Mouse (Mus musculus) ES-E14 (cell line): ENCODE results near the gene Lrch4. TPM values are rescaled to one million over a fixed set of nuclear protein-coding genes. Genes with fewer than 3 reads are reported as not detected.
A peak's percentile ranks its signal among the peaks of the same experiment; 100 is the strongest.

Experiments
- DNase-seq: peaks from one replicate; pipeline ENCODE4 v3.0.0-alpha.2; 2013; ENCODE audit warnings: low read depth, low spot score
- H3K27ac ChIP-seq: 2 replicates; pipeline ENCODE4 v1.5.1; 2012; ENCODE audit warnings: low read depth, mild to moderate bottlenecking, low read length, moderate library complexity, mixed read lengths; ENCODE audit not compliant: poor library complexity, insufficient read depth, severe bottlenecking
- H3K36me3 ChIP-seq: 2 replicates; pipeline ENCODE4 v1.6.1; 2012; ENCODE audit warnings: mild to moderate bottlenecking, low read length, moderate library complexity, mixed read lengths; ENCODE audit not compliant: control insufficient read depth, poor library complexity, insufficient read depth, severe bottlenecking
- H3K4me1 ChIP-seq, 2 experiments: fragments of 150-350 bp in 1 of 2; sonication (generic) in 1 of 2; 2 replicates each; pipeline ENCODE4 v1.6.1; 2012; ENCODE audit warnings: low read length in 2 of 2, mild to moderate bottlenecking in 1 of 2, mixed read lengths in 1 of 2; ENCODE audit not compliant: control insufficient read depth in 2 of 2, insufficient read depth in 2 of 2, poor library complexity in 1 of 2
- H3K4me3 ChIP-seq, 2 experiments: fragments of 150-350 bp in 1 of 2; sonication (generic) in 1 of 2; 2 replicates each; pipeline ENCODE4 v1.5.1; 2012; ENCODE audit warnings: low read length in 2 of 2, low read depth in 1 of 2, mild to moderate bottlenecking in 1 of 2, mixed read lengths in 1 of 2; ENCODE audit not compliant: insufficient read depth in 1 of 2, poor library complexity in 1 of 2, severe bottlenecking in 1 of 2
- H3K9ac ChIP-seq: 2 replicates; pipeline ENCODE4 v1.6.1; 2012; ENCODE audit warnings: low read depth, mild to moderate bottlenecking, low read length, mixed read lengths; ENCODE audit not compliant: poor library complexity, insufficient read depth, severe bottlenecking
- H3K9me3 ChIP-seq: fragments of 150-350 bp; sonication (generic); 2 replicates; pipeline ENCODE4 v1.6.1; 2012; ENCODE audit warnings: low read depth, mild to moderate bottlenecking, low read length; ENCODE audit not compliant: control insufficient read depth, insufficient read depth
- CHD2 ChIP-seq: IDR thresholded peaks from 2 replicates; pipeline ENCODE4 v1.6.1; 2014; ENCODE audit warnings: mild to moderate bottlenecking, low read depth, low read length, inconsistent platforms
- HCFC1 ChIP-seq: IDR thresholded peaks from 2 replicates; pipeline ENCODE4 v1.6.1; 2012; ENCODE audit warnings: low read length, inconsistent platforms, borderline replicate concordance; ENCODE audit not compliant: insufficient read depth
- MAFK ChIP-seq: IDR thresholded peaks from 2 replicates; pipeline ENCODE4 v1.6.1; 2014; ENCODE audit warnings: mild to moderate bottlenecking, low read depth, low read length, inconsistent platforms; ENCODE audit not compliant: insufficient read depth
- ZC3H11A ChIP-seq: IDR thresholded peaks from 2 replicates; pipeline ENCODE4 v1.6.1; 2012; ENCODE audit warnings: low read depth, mild to moderate bottlenecking, inconsistent platforms, low read length, borderline replicate concordance
- ZNF384 ChIP-seq: IDR thresholded peaks from 2 replicates; pipeline ENCODE4 v1.6.1; 2012; ENCODE audit warnings: low read depth, low read length, inconsistent platforms
- in situ Hi-C, 2 experiments: fragments of 600-800 bp; cut with MboI; formaldehyde crosslinking; loops; one replicate each; pipeline ENCODE4 v1.15.1; 2025; ENCODE audit warnings: low sequenced_read_pairs in 2 of 2, inconsistent platforms in 1 of 2; ENCODE audit not compliant: unreplicated experiment in 2 of 2
- total RNA-seq: library from RNA; depleted of rRNA; stranded (reverse); fragments of 300-350 nt; gene quantifications from 2 replicates; pipeline ENCODE4 v1.2.3, GENCODE M21; 2012

The Lrch4 gene
- total RNA-seq, 1 experiment = 12.7 TPM

DNA sequence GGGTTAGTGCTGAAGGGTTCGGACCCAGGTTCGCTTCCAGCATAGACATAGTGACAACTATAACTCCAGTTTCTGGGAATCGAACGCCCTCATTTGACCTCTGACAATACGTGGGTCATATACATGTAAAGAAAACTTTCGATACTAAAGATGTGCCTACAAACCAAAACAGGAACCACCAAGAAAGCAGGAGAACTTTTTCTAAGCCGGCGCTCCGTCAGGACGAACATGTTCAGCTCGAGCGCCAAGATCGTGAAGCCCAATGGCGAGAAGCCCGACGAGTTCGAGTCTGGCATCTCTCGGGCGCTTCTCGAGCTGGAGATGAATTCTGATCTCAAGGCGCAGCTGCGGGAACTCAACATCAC is 27.6 kb upstream of the Lrch4 start:
- Histone ChIP-seq H3K4me1 (peaks cover 0 to 12% of the 10 kb centered on the region in 2 experiments; a peak in 2 of 4 replicates), H3K36me3 (peaks cover 16% of the 10 kb centered on the region), H3K9ac (peak overlapping the region; percentile 69; the same call in 1 of the 2 replicates), H3K4me3 (peak overlapping the region; percentile 60 to 99), H3K27ac (peak overlapping the region; percentile 33; the same call in 1 of the 2 replicates), H3K9me3 (no peaks in the 10 kb centered on the region)
- peak; percentile 88 for TF ChIP-seq ZNF384
- TF ChIP-seq MAFK = no peak
- TF ChIP-seq ZC3H11A = no peak
- in situ Hi-C loops = no loop called here
- no peak for DNase-seq

DNA sequence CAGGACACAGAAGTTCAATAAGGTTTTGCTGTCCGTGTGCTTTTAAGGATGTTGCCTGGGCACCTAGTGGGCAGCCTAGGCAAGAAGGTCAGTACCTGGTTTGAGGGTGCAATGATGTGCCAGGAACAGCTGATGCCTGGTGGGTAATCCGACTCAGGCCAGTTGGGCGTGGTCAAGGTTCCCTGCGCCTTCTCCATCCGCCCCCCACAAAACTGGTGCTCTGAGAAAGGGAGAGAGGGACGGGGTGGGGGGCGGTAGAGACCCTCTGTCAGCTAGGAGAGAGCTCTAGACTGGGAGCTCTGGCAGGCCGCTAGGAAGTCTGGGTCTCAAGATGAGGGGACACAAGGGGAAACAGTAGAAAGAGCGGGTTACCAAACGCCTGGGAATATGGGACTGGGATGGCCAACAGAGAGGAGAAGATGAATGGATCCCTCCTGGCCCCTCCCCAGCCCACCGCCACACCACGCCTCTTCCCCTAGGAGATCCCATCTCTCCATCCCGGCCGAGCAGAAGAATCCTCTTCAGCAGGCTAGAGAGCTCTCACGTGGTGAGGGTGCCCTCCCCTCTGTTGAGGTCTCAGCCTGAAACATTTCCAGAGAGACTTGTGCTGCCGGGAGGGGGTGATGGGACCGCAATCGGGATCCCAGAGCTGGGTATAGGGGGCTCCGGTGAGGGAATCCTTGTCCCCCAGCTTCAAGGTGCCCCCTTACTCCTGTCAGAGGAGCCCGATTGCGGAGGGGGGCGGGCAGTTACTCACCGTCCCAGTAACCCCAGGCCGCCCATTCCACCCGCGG is 20.9 kb upstream of the Lrch4 start:
- H3K9me3 ChIP-seq = no peaks in the 10 kb centered on the region
- DNase-seq = no peak
- H3K4me3 ChIP-seq = peak overlapping the region; percentile 65 to 70
- in situ Hi-C loops = no loop called here
- peaks cover 4 to 41% of the 10 kb centered on the region in 2 experiments; a peak in 3 of 4 replicates for H3K4me1 ChIP-seq
- H3K36me3 ChIP-seq = peaks cover 20% of the 10 kb centered on the region
- TF ChIP-seq MAFK (no peak), ZC3H11A (no peak), ZNF384 (no peak), CHD2 (no peak)
- H3K9ac ChIP-seq = peak overlapping the region; percentile 78
- H3K27ac ChIP-seq = peak overlapping the region; percentile 62

DNA sequence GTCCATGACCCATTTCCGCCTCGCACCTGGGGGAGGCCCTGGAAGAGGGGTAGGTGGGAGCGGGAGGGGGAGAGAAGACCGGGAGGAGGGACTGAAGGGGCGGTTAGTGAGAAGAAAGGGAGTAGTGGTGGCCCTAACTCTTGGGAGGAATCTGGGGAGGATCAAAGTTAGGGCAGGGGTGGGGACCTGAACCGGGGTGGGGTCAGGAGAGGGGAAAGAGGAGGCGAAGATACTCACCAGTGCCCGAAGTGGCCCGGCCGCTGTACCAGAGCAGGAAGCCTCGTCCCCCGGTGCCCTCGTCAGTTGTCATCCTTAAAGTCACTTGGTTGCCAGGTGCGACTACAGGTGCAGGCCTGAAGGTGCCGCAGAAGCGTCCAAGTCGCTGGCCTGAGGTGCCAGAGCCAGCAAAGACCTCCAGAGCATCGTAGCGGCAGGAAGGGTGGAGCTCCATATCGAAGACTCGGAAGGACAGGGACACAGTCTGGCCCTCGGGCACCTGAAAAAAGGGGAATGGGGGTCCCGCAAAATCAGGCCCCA is 20.2 kb upstream of the Lrch4 start:
- Histone ChIP-seq H3K4me3 (peak overlapping the region; percentile 65 to 70), H3K36me3 (peaks cover 20% of the 10 kb centered on the region), H3K27ac (peak overlapping the region; percentile 62), H3K9me3 (no peaks in the 10 kb centered on the region), H3K4me1 (peaks cover 4 to 47% of the 10 kb centered on the region in 2 experiments; a peak in 3 of 4 replicates), H3K9ac (peak overlapping the region; percentile 78)
- TF ChIP-seq CHD2 (no peak), MAFK (no peak), HCFC1 (no peak), ZC3H11A (no peak), ZNF384 (no peak)
- in situ Hi-C loops = no loop called here
- DNase-seq = no peak

DNA sequence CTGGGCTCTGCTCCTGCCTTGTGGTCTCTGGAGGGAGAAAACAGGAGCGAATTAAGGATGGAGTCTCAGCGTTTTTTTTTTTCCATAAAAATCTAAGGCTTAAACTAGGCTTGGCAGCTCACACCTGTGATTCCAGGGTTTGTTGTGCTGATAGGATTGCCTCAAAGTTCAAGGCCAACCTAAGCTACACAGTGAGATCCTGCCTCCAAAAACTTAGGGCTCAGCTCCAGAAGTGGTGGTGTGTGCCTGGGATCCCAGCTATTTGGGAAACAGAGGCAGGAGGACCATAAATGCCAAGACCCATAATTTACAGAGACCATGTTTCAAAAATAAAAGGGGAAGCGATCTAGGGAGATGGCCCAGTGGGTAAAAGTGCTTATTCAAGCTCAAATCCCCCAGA is 19.6 kb upstream of the Lrch4 start:
- no peak for DNase-seq
- no peaks in the 10 kb centered on the region for H3K9me3 ChIP-seq
- peak overlapping the region; percentile 78; the same call in 1 of the 2 replicates for H3K9ac ChIP-seq
- in situ Hi-C loops = no loop called here
- TF ChIP-seq ZC3H11A (no peak), HCFC1 (no peak), MAFK (no peak), CHD2 (no peak), ZNF384 (no peak)
- H3K4me3 ChIP-seq = peak overlapping the region; percentile 65 to 70; a peak in 2 of 4 replicates
- H3K27ac ChIP-seq = peak overlapping the region; percentile 10; the same call in 1 of the 2 replicates
- H3K36me3 ChIP-seq = peaks cover 20% of the 10 kb centered on the region
- peaks cover 4 to 53% of the 10 kb centered on the region in 2 experiments; a peak in 3 of 4 replicates for H3K4me1 ChIP-seq
